Mouse (Mus musculus) lung, embryonic 14.5 days (tissue): ENCODE results near the gene Ehd2. TPM values are rescaled to one million over a fixed set of nuclear protein-coding genes. Genes with fewer than 3 reads are reported as not detected.

Experiments used
- ATAC-seq: fragments of 200-750 bp; cut with Nextera tagmentation; 2 replicates; pipeline ENCODE4 v1.8.0; 2017; ENCODE audit warnings: mild to moderate bottlenecking, moderate TSS enrichment, moderate library complexity; ENCODE audit not compliant: insufficient read depth
- DNase-seq: peaks from one replicate; pipeline ENCODE4 v3.0.0-alpha.2; 2015
- H3K27ac ChIP-seq: fragments of 300-500 bp; sonication (generic); 2 replicates; pipeline ENCODE4 v1.5.1; 2014; ENCODE audit warnings: low read depth, mild to moderate bottlenecking, moderate library complexity
- H3K27me3 ChIP-seq: fragments of 300-500 bp; sonication (generic); 2 replicates; pipeline ENCODE4 v1.6.1; 2014; ENCODE audit warnings: low read length, control low read depth; ENCODE audit not compliant: insufficient read depth
- H3K36me3 ChIP-seq: fragments of 300-500 bp; sonication (generic); 2 replicates; pipeline ENCODE4 v1.6.1; 2014; ENCODE audit warnings: control low read depth; ENCODE audit not compliant: insufficient read depth
- H3K4me1 ChIP-seq: fragments of 300-500 bp; sonication (generic); 2 replicates; pipeline ENCODE4 v1.6.1; 2014; ENCODE audit warnings: antibody characterized with exemption, control low read depth; ENCODE audit not compliant: insufficient read depth
- H3K4me2 ChIP-seq: fragments of 300-500 bp; sonication (generic); 2 replicates; pipeline ENCODE4 v1.6.1; 2014; ENCODE audit warnings: mild to moderate bottlenecking
- H3K4me3 ChIP-seq: fragments of 300-500 bp; sonication (generic); 2 replicates; pipeline ENCODE4 v1.5.1; 2014; ENCODE audit warnings: low read depth, low read length
- H3K9ac ChIP-seq: fragments of 300-500 bp; sonication (generic); 2 replicates; pipeline ENCODE4 v1.6.1; 2014
- H3K9me3 ChIP-seq: fragments of 300-500 bp; sonication (generic); 2 replicates; pipeline ENCODE4 v1.6.1; 2016; ENCODE audit warnings: low read depth, low read length, control low read depth
- CTCF ChIP-seq: IDR thresholded peaks from 2 replicates; pipeline ENCODE4 v1.5.1; 2016; ENCODE audit warnings: antibody characterized with exemption, low read depth
- WGBS: fragments of 180-500 bp; shearing (Covaris S2); extraction: QIAGEN DNeasy Blood & Tissue Kit; methylation state at CpG from one replicate; pipeline ENCODE4 v1.1.7; 2014; 5-methylcytosine and 5-hydroxymethylcytosine counted together
- polyA plus RNA-seq: library from polyadenylated mRNA; unstranded; fragments of >200 nt; fragmentation: Nextera tagmentation; extraction: Ambion mirVana; gene quantifications from 2 replicates; pipeline ENCODE4 v1.2.1, GENCODE M21; 2014

Gene Ehd2
- polyA plus RNA-seq, 1 experiment from 2014 or later = 61.2 TPM

DNA sequence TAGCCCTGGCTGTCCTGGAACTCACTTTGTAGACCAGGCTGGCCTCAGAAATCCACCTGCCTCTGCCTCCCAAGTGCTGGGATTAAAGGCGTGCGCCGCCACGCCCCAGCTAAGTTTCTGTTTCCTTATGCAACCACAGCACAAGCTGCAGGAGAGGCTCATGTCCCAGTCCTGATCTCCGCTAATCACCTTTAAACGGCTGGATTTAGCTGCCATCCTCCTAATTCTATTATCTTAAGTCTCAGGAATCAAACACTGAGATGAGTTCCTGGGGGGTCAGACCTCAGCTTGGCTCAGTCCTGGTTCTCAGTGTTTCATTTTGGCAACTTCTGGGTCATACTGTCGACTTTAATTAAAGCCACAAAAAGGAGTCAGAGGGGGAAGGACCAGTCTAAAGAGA lies 42.3 kb upstream of the Ehd2 start:
- 89% methylated on average over 7 of the region's 7 CpGs for WGBS
- DNase-seq = no peak

DNA sequence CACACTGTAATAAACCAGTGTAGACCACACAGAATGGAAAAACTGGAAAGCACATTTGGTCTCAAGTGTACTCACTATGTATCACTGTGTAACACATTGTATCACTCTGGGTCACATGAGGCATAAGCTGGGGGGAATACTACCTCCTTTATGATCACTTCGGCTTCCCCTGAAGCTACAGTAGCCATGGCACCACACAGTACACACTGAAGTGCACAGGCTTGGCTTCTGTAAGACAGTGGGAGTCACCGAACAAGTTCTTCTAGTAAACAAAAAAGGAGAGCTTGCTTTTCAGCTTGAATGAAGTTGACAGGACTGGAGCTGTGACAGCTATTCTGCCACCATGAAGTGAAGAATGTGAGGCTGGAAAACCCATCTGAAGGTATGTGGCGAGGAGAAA lies 37.7 kb upstream of the Ehd2 start:
- Histone ChIP-seq H3K27ac (no peak overlapping the region), H3K36me3 (peaks cover 10% of the 10 kb centered on the region; the same call in 1 of the 2 replicates), H3K4me1 (no peaks in the 10 kb centered on the region), H3K4me3 (no peak overlapping the region), H3K27me3 (no peaks in the 10 kb centered on the region), H3K9me3 (no peaks in the 10 kb centered on the region), H3K9ac (no peak overlapping the region), H3K4me2 (no peak overlapping the region)
- 69% methylated on average over 3 of the region's 3 CpGs for WGBS
- TF ChIP-seq CTCF = no peak
- ATAC-seq (no peak; the same call in 1 of the 2 replicates), DNase-seq (no peak)

More for the DNA sequence above, 42.3 kb upstream of the Ehd2 start:
- Histone ChIP-seq H3K27me3 (no peaks in the 10 kb centered on the region), H3K27ac (no peak overlapping the region), H3K9ac (no peak overlapping the region), H3K36me3 (peaks cover 5% of the 10 kb centered on the region; the same call in 1 of the 2 replicates), H3K4me2 (no peak overlapping the region), H3K9me3 (no peaks in the 10 kb centered on the region), H3K4me1 (no peaks in the 10 kb centered on the region), H3K4me3 (no peak overlapping the region)
- ATAC-seq = no peak
- no peak for TF ChIP-seq CTCF

DNA sequence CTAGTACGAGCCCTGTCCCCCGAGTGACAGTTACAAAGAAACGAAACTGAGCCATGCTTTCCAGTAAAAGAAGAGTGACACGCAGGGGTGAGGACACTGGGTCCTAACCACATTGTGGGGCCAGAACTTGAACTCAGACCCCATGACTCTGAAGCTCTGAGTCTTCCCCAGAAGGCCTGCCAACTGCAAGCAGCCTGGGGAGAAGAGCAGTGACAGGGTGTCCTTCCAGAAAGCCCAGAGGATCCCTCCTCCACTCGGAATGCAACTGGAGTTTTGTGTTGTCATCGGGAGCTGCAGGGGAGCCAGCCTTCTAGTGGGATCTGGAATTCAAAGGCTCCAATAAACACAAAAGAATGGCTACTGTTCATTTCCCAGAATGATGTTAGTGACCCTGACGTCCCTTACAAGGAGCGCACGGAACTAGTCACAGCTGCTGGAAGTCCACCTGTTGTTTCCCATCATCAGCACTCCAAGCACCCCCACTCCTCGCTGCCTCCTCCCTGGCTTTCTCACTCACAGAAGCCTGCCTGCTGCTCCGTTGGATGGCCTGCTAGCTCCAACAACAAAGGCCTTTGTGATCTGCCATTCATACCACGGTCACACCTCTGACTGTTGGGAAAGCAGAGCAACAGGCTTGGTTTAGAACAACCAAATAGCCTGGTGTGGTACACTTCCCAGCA lies 37.0 kb upstream of the Ehd2 start:
- WGBS = 62% methylated on average over 12 of the region's 12 CpGs
- Histone ChIP-seq H3K27me3 (no peaks in the 10 kb centered on the region), H3K36me3 (peaks cover 15% of the 10 kb centered on the region), H3K4me1 (no peaks in the 10 kb centered on the region), H3K27ac (no peak overlapping the region), H3K9ac (no peak overlapping the region), H3K9me3 (no peaks in the 10 kb centered on the region), H3K4me2 (no peak overlapping the region), H3K4me3 (no peak overlapping the region)
- no peak for DNase-seq
- ATAC-seq = no peak; the same call in 1 of the 2 replicates
- no peak for TF ChIP-seq CTCF

DNA sequence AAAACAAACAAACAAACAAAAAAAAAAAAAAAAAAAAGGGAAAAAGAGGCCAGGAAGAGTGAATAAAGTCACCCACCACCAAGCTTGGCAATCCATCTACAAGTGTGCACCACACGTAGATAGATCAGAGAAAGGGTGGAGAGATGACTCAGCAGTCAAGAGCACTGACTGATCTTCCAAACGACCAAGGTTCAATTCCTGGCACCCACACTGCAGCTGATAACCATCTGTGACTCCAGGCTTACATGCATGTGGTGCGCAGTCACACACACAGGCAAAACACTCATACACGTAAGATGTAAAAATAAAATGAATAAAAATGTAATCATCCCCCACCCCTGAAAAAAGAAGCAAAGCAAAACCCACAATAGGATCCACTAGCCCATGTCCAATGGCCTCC lies 35.7 kb upstream of the Ehd2 start:
- no peaks in the 10 kb centered on the region for H3K9me3 ChIP-seq
- no peak for DNase-seq
- ATAC-seq = no peak
- H3K27me3 ChIP-seq = no peaks in the 10 kb centered on the region
- H3K27ac ChIP-seq = no peak overlapping the region
- 71% methylated on average over 4 of the region's 4 CpGs for WGBS
- H3K4me2 ChIP-seq = no peak overlapping the region
- H3K4me1 ChIP-seq = no peaks in the 10 kb centered on the region
- TF ChIP-seq CTCF = no peak
- H3K4me3 ChIP-seq = no peak overlapping the region
- H3K9ac ChIP-seq = no peak overlapping the region
- peaks cover 18% of the 10 kb centered on the region for H3K36me3 ChIP-seq

DNA sequence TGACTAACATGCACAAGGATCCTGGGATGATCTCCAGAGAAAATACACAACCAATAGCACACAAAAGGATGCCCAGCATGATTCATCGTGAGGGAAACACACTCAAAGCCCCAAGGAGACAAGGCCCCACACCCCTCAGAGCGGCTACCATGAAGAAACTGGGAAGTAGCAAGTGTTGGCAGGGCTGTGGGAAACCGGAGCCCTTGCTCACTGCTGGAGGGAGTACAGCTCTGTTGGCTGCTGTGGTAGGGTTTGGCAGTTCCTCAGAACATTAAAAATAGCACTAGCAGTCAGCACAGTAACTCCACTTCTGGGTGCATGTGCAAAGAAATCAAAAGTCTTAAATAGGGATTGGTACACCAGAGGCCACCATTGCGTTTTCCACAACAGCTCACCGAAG lies 34.8 kb upstream of the Ehd2 start:
- peak overlapping the region; percentile 36; the same call in 1 of the 2 replicates for H3K27ac ChIP-seq
- WGBS = 81% methylated on average over 5 of the region's 5 CpGs

DNA sequence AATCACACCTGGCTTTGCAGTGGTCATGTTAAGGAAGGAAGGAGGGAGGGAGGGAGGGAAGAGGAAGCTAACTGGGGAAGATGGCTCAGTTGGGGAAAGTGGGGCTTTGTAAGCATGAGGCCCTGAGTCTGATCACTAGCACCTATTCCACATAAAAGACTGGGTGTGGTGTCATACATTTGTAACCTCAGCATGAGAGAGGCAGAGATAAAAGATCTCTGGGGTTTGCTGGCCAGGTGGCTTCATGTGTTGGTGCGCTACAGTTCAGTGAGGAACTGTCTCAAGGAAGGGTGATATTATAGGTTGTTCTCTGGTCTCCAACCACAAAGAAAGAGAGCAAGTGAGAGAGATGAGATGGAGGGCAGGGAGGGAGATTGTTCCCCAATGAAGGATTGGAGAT lies 34.3 kb upstream of the Ehd2 start:
- no peaks in the 10 kb centered on the region for H3K27me3 ChIP-seq
- peaks cover 30% of the 10 kb centered on the region for H3K36me3 ChIP-seq
- H3K9ac ChIP-seq = no peak overlapping the region
- H3K27ac ChIP-seq = no peak overlapping the region
- WGBS = 100% methylated on average over 1 of the region's 1 CpGs
- DNase-seq = no peak
- H3K4me3 ChIP-seq = no peak overlapping the region
- no peaks in the 10 kb centered on the region for H3K4me1 ChIP-seq
- H3K9me3 ChIP-seq = no peaks in the 10 kb centered on the region
- H3K4me2 ChIP-seq = no peak overlapping the region
- no peak for ATAC-seq
- no peak for TF ChIP-seq CTCF

More for the DNA sequence above, 34.8 kb upstream of the Ehd2 start:
- no peaks in the 10 kb centered on the region for H3K9me3 ChIP-seq
- DNase-seq (peak; percentile 8), ATAC-seq (no peak)
- peaks cover 25% of the 10 kb centered on the region for H3K36me3 ChIP-seq
- H3K4me3 ChIP-seq = no peak overlapping the region
- H3K4me2 ChIP-seq = no peak overlapping the region
- H3K27me3 ChIP-seq = no peaks in the 10 kb centered on the region
- no peak overlapping the region for H3K9ac ChIP-seq
- no peaks in the 10 kb centered on the region for H3K4me1 ChIP-seq
- TF ChIP-seq CTCF = no peak

DNA sequence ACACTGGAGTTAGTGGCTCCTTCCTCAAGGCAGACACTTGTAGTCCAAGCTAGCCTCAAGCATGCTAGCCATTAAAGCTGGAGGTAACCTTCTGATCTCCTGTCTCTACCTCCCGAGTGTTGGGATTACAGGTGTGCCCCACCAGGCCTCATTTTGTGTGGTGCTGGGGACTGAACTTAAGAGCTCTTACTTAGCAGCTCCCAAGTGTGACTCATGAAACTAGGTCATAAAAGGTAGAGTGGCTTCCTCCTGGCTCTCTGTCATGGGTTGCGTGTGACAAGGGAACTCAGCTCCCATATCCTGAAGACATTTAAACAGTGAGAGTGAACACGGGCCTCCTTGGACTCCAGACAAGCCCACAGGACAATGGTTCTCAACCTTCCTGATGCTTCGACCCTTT lies 26.4 kb upstream of the Ehd2 start:
- no peak for DNase-seq
- 94% methylated on average over 4 of the region's 4 CpGs for WGBS

DNA sequence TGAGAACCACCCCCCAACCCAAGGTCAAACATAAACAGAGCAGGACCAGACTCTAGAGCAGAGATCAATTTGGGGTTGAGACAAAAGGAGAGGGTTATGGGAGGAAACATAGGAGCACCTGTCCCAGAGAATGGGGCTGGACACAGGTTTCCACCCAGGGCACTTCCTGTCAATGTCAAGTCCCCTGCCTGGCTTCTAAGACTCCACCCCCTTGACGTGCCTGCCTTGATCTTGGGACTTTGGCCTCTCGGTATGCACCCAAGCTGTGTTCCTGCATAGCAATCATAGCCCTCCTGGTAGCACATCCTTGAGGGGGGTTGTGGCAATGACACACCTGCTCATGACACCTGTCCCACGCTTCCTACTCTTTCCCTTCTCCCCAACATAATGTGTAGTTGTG lies 25.8 kb upstream of the Ehd2 start:
- DNase-seq (no peak), ATAC-seq (no peak)
- Histone ChIP-seq H3K27me3 (no peaks in the 10 kb centered on the region), H3K36me3 (peaks cover 82% of the 10 kb centered on the region), H3K27ac (no peak overlapping the region), H3K4me2 (no peak overlapping the region), H3K4me1 (no peaks in the 10 kb centered on the region), H3K9me3 (no peaks in the 10 kb centered on the region), H3K9ac (no peak overlapping the region), H3K4me3 (no peak overlapping the region)
- TF ChIP-seq CTCF = no peak
- WGBS = 76% methylated on average over 3 of the region's 3 CpGs

More for the DNA sequence above, 26.4 kb upstream of the Ehd2 start:
- Histone ChIP-seq H3K9ac (no peak overlapping the region), H3K27ac (no peak overlapping the region), H3K9me3 (no peaks in the 10 kb centered on the region), H3K4me1 (no peaks in the 10 kb centered on the region), H3K4me3 (no peak overlapping the region), H3K27me3 (no peaks in the 10 kb centered on the region), H3K36me3 (peaks cover 75% of the 10 kb centered on the region), H3K4me2 (no peak overlapping the region)
- no peak for TF ChIP-seq CTCF
- no peak for ATAC-seq
